Mouse (Mus musculus) neural tube, embryonic 13.5 days (tissue): ENCODE measurements around the gene Ccdc189. TPM values are rescaled to one million over a fixed set of nuclear protein-coding genes. Genes with fewer than 3 reads are reported as not detected.

Experiments used
- ATAC-seq: fragments of 200-750 bp; cut with Nextera tagmentation; 2 replicates; pipeline ENCODE4 v1.8.0; 2017; ENCODE audit warnings: low read depth, mild to moderate bottlenecking, moderate TSS enrichment, moderate library complexity
- H3K27ac ChIP-seq: fragments of 300-500 bp; sonication (generic); replicated peaks from 2 replicates; pipeline ENCODE4 v1.5.1; 2015; ENCODE audit warnings: moderate library complexity, mild to moderate bottlenecking, inconsistent platforms
- H3K27me3 ChIP-seq: fragments of 300-500 bp; sonication (generic); 2 replicates; pipeline ENCODE4 v1.6.1; 2015; ENCODE audit warnings: mild to moderate bottlenecking, inconsistent platforms
- H3K36me3 ChIP-seq: fragments of 300-500 bp; sonication (generic); 2 replicates; pipeline ENCODE4 v1.6.1; 2015; ENCODE audit warnings: mild to moderate bottlenecking, inconsistent platforms
- H3K4me1 ChIP-seq: fragments of 300-500 bp; sonication (generic); replicated peaks from 2 replicates; pipeline ENCODE4 v1.6.1; 2015; ENCODE audit warnings: inconsistent platforms
- H3K4me2 ChIP-seq: fragments of 300-500 bp; sonication (generic); 2 replicates; pipeline ENCODE4 v1.6.1; 2015; ENCODE audit warnings: inconsistent platforms, mild to moderate bottlenecking, moderate library complexity
- H3K4me3 ChIP-seq: fragments of 300-500 bp; sonication (generic); 2 replicates; pipeline ENCODE4 v1.5.1; 2015; ENCODE audit warnings: mild to moderate bottlenecking, inconsistent platforms
- H3K9ac ChIP-seq: fragments of 300-500 bp; sonication (generic); 2 replicates; pipeline ENCODE4 v1.6.1; 2015; ENCODE audit warnings: moderate library complexity, mild to moderate bottlenecking, inconsistent platforms
- H3K9me3 ChIP-seq: fragments of 300-500 bp; sonication (generic); 2 replicates; pipeline ENCODE4 v1.6.1; 2016; ENCODE audit warnings: inconsistent platforms
- WGBS: fragments of 180-500 bp; shearing (Covaris S2); methylation state at CpG from one replicate; pipeline ENCODE4 v1.1.7; 2015; 5-methylcytosine and 5-hydroxymethylcytosine counted together
- polyA plus RNA-seq: library from polyadenylated mRNA; unstranded; fragments of >200 nt; fragmentation: Nextera tagmentation; extraction: Ambion mirVana; gene quantifications from 2 replicates; pipeline ENCODE4 v1.2.1, GENCODE M21; 2015

Ccdc189 gene
- polyA plus RNA-seq, 1 experiment from 2014 or later = 11.2 TPM

DNA sequence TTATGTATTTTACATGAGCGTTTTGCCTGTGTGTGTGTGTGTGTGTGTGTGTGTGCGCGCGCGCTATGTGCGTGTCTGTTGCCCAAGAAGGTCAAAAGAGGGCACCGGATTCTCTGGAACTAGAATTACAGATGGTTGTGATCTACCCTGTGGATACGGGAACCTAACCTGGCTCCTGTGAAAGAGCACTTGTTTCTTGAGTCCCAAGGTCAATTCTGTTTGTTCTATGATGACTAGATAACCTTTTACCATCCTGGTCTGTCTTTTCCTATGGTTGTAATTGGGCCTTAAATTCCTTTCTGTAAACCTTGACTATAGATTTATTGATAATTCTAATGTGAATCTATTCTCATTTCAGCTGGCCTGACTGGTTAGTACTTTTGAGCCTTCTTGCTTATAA, 36.8 kb downstream of the Ccdc189 start:
- Histone ChIP-seq H3K27ac (no peak overlapping the region), H3K9ac (no peak overlapping the region), H3K36me3 (peaks cover 79% of the 10 kb centered on the region), H3K9me3 (no peaks in the 10 kb centered on the region), H3K27me3 (no peaks in the 10 kb centered on the region), H3K4me2 (no peak overlapping the region), H3K4me3 (no peak overlapping the region), H3K4me1 (no peaks in the 10 kb centered on the region)
- no peak for ATAC-seq
- 93% methylated on average over 8 of the region's 8 CpGs for WGBS

DNA sequence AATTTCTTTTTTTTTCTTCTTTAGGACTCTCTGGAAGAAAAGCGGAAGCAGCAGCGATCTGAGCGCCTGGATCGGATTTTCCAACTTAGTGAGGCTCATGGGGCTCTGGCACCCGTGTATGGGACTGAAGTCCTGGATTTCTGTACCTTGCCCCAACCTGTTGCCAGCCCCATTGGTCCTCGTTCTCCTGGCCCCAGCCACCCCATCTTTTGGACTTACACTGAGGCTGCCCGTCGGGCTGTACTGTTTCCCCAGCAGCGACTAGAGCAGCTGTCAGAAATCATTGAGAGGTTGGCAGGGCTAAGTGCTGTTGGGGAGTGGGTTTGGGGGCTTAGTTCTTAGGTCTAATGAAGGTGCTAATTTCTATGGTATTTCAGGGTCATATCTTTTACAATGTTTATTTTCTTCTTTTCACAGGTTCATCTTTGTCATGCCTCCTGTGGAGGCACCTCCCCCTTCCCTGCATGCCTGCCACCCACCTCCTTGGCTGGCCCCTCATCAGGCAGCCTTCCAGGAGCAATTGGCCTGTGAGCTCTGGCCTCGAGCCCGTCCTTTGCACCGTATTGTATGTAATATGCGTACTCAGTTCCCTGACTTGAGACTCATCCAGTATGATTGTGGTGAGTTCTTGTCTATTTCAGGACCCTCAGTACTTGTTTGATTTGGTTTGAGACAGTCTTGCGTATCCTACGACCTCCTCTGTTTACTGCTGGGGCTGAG, 39.1 kb downstream of the Ccdc189 start:
- Histone ChIP-seq H3K4me1 (no peaks in the 10 kb centered on the region; the same call in 1 of the 2 replicates), H3K9me3 (no peaks in the 10 kb centered on the region), H3K9ac (no peak overlapping the region), H3K27me3 (no peaks in the 10 kb centered on the region), H3K4me3 (no peak overlapping the region), H3K27ac (no peak overlapping the region), H3K4me2 (no peak overlapping the region), H3K36me3 (peaks cover 74% of the 10 kb centered on the region)
- 89% methylated on average over 15 of the region's 15 CpGs for WGBS
- no peak for ATAC-seq

DNA sequence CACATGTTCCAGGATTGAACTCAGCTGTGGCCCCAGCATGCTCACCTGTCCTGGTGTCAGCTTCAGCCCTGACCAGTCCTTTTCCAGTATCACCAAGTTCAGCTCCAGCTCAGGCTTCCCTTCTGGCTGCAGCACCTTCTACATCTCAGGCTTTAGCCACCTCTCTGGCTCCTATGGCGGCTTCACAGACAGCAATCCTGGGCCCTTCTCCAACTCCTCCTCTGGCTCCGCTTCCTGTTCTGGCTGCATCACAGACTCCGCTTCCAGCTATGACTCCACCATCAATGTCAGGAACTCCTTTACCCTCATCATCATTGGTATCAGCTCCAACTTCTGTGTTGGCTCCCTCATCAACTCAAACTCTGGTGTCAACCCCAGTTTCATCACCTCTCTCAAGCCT, 46.7 kb downstream of the Ccdc189 start:
- H3K9me3 ChIP-seq = no peaks in the 10 kb centered on the region
- H3K27ac ChIP-seq = no peak overlapping the region
- peaks cover 91% of the 10 kb centered on the region for H3K36me3 ChIP-seq
- 95% methylated on average over 3 of the region's 3 CpGs for WGBS
- H3K4me3 ChIP-seq = no peak overlapping the region
- H3K9ac ChIP-seq = no peak overlapping the region
- ATAC-seq = no peak
- H3K27me3 ChIP-seq = no peaks in the 10 kb centered on the region
- H3K4me2 ChIP-seq = no peak overlapping the region
- no peaks in the 10 kb centered on the region; the same call in 1 of the 2 replicates for H3K4me1 ChIP-seq

Other genes with a start within 250 kb of the Ccdc189 start
- gene Zfp768, start 243.0 kb downstream of the Ccdc189 start, polyA plus RNA-seq = 17.2 and 17.9 TPM in 2 replicates
- gene Zfp747, start 212.5 kb downstream of the Ccdc189 start, polyA plus RNA-seq = 8.5 and 8.6 TPM in 2 replicates
- 4.2 and 5.0 TPM in 2 replicates for gene 9130019O22Rik, start 201.4 kb downstream of the Ccdc189 start, polyA plus RNA-seq
- gene E430018J23Rik, start 195.0 kb downstream of the Ccdc189 start, polyA plus RNA-seq = 5.2 and 5.7 TPM in 2 replicates
- gene Zfp764, start 181.8 kb downstream of the Ccdc189 start, polyA plus RNA-seq = 4.0 and 4.5 TPM in 2 replicates
- gene Zfp688, start 166.5 kb downstream of the Ccdc189 start, polyA plus RNA-seq = 31.1 and 37.7 TPM in 2 replicates
- 13.0 and 15.2 TPM in 2 replicates for gene Zfp689, start 139.4 kb downstream of the Ccdc189 start, polyA plus RNA-seq
- gene Prr14, start 129.0 kb downstream of the Ccdc189 start, polyA plus RNA-seq = 42.4 and 44.5 TPM in 2 replicates
- 12.1 and 12.6 TPM in 2 replicates for gene Fbrs, start 109.4 kb downstream of the Ccdc189 start, polyA plus RNA-seq
- 50.1 and 56.1 TPM in 2 replicates for gene Srcap, start 76.6 kb downstream of the Ccdc189 start, polyA plus RNA-seq
- gene Gm42715, start 69.0 kb downstream of the Ccdc189 start, polyA plus RNA-seq = 15.7 and 16.6 TPM in 2 replicates
- 4.5 and 4.8 TPM in 2 replicates for gene Tmem265, start 27.2 kb downstream of the Ccdc189 start, polyA plus RNA-seq
- 59.1 and 62.8 TPM in 2 replicates for gene Phkg2, start 15.3 kb downstream of the Ccdc189 start, polyA plus RNA-seq
- 43.5 and 48.3 TPM in 2 replicates for gene Rnf40, start 172 bp upstream of the Ccdc189 start, polyA plus RNA-seq
- 22.8 and 23.1 TPM in 2 replicates for gene Zfp629, start 27.2 kb upstream of the Ccdc189 start, polyA plus RNA-seq
- 41.2 and 44.9 TPM in 2 replicates for gene Bcl7c, start 120.3 kb upstream of the Ccdc189 start, polyA plus RNA-seq
- gene Ctf1, start 124.1 kb upstream of the Ccdc189 start, polyA plus RNA-seq = 4.5 and 4.9 TPM in 2 replicates
- not detected in 2 replicates for gene Ctf2, start 143.6 kb upstream of the Ccdc189 start, polyA plus RNA-seq
- gene Fbxl19, start 155.9 kb upstream of the Ccdc189 start, polyA plus RNA-seq = 8.0 and 8.8 TPM in 2 replicates
- 9.7 and 9.9 TPM in 2 replicates for gene Orai3, start 181.2 kb upstream of the Ccdc189 start, polyA plus RNA-seq
- 19.0 and 20.9 TPM in 2 replicates for gene Setd1a, start 188.1 kb upstream of the Ccdc189 start, polyA plus RNA-seq
- gene Gm49388, start 197.0 kb upstream of the Ccdc189 start, polyA plus RNA-seq = not detected in 2 replicates
- 9.5 and 9.8 TPM in 2 replicates for gene Hsd3b7, start 212.0 kb upstream of the Ccdc189 start, polyA plus RNA-seq
- gene Stx4a, start 235.7 kb upstream of the Ccdc189 start, polyA plus RNA-seq = 18.9 and 25.4 TPM in 2 replicates
- gene Stx1b, start 236.0 kb upstream of the Ccdc189 start, polyA plus RNA-seq = 38.4 and 39.8 TPM in 2 replicates